9 mouse cellular contexts compared by ENCODE assay signal in genomic region chr2:119236682-119237209, GRCm38 (mm10). TPM values are rescaled to one million over a fixed set of nuclear protein-coding genes. Genes with fewer than 3 reads are reported as not detected.
DNase-seq lines count a peak whose midpoint lies in the region; ATAC-seq and TF ChIP-seq lines count a peak whose summit lies in the region.
"Had no signal": no experiment of that assay in that cellular context is flagged by ENCODE, and none has a peak within 500 bp of the region (broad histone marks: within the 10 kb centered on the region; RNA-seq: fewer than 3 reads in every experiment).

No protein-coding gene starts in this region.

- no peaks in the 10 kb centered on the region for H3K9me3 ChIP-seq in embryonic facial prominence, embryonic 10.5 days
- no peaks in the 10 kb centered on the region for H3K9me3 ChIP-seq in hindbrain, embryonic 16.5 days (ENCODE audit: control insufficient read depth, low read length)
- H3K9me3 ChIP-seq in midbrain, postnatal 0 days (ENCODE audit: low read length): no peaks in the 10 kb centered on the region

- H3K4me3 ChIP-seq in layer of hippocampus, adult 2 months: peak overlapping the region; percentile 49; the same call in 1 of the 2 replicates
- peak overlapping the region; percentile 61 for H3K4me3 ChIP-seq in embryonic facial prominence, embryonic 10.5 days
- peak overlapping the region; percentile 41 for H3K4me3 ChIP-seq in hindbrain, embryonic 16.5 days (ENCODE audit: low read length)
- H3K4me3 ChIP-seq in midbrain, postnatal 0 days (ENCODE audit: low read depth, low read length): peak overlapping the region; percentile 34

- peak overlapping the region; percentile 39; the same call in 1 of the 2 replicates for H3K9ac ChIP-seq in hindbrain, embryonic 16.5 days (ENCODE audit: low read depth, low read length)
- H3K9ac ChIP-seq in midbrain, postnatal 0 days (replicated peaks; ENCODE audit: low read length, poor library complexity, severe bottlenecking): no peak overlapping the region

- H3K27me3 ChIP-seq in embryonic facial prominence, embryonic 10.5 days (replicated peaks; ENCODE audit: low read depth, poor library complexity, severe bottlenecking): peaks cover 77% of the 10 kb centered on the region
- peaks cover 48% of the 10 kb centered on the region for H3K27me3 ChIP-seq in hindbrain, embryonic 16.5 days (replicated peaks; ENCODE audit: control insufficient read depth, insufficient read depth, low read length)
- H3K27me3 ChIP-seq in midbrain, postnatal 0 days (ENCODE audit: insufficient read depth, low read length): peaks cover 45% of the 10 kb centered on the region

- H3K36me3 ChIP-seq in embryonic facial prominence, embryonic 10.5 days (replicated peaks): no peaks in the 10 kb centered on the region
- no peaks in the 10 kb centered on the region for H3K36me3 ChIP-seq in hindbrain, embryonic 16.5 days (ENCODE audit: control insufficient read depth, insufficient read depth, low read length)
- H3K36me3 ChIP-seq in midbrain, postnatal 0 days (ENCODE audit: insufficient read depth, low read length): no peaks in the 10 kb centered on the region

- ATAC-seq in hindbrain, embryonic 16.5 days: no peak
- ATAC-seq in midbrain, postnatal 0 days (ENCODE audit: low FRiP score): no peak
- no peak for ATAC-seq in inflammation-experienced regulatory T-cells, adult 6 months

- H3K4me1 ChIP-seq in embryonic facial prominence, embryonic 10.5 days: peaks cover 15% of the 10 kb centered on the region
- peaks cover 10% of the 10 kb centered on the region for H3K4me1 ChIP-seq in hindbrain, embryonic 16.5 days (ENCODE audit: control insufficient read depth, insufficient read depth, low read depth, low read length)
- peaks cover 7% of the 10 kb centered on the region; the same call in 1 of the 2 replicates for H3K4me1 ChIP-seq in midbrain, postnatal 0 days (ENCODE audit: insufficient read depth, low read length)

- no peak for DNase-seq in layer of hippocampus, adult 2 months (ENCODE audit: low spot score in 2 of 2)
- DNase-seq in layer of hippocampus, postnatal 36 days: no peak
- no peak for DNase-seq in embryonic facial prominence, embryonic 10.5 days (ENCODE audit: low spot score)
- no peak for DNase-seq in midbrain, postnatal 0 days (ENCODE audit: low spot score)
- no peak for DNase-seq in right cerebral cortex, adult 2 months (ENCODE audit: low spot score in 2 of 2)
- no peak for DNase-seq in adrenal gland, postnatal 36 days

- 5% methylated on average over 25 of the region's 25 CpGs for WGBS in embryonic facial prominence, embryonic 10.5 days
- WGBS in hindbrain, embryonic 16.5 days: 6% methylated on average over 25 of the region's 25 CpGs
- 8% methylated on average over 25 of the region's 25 CpGs for WGBS in midbrain, postnatal 0 days

- no peak overlapping the region for H3K27ac ChIP-seq in layer of hippocampus, adult 2 months
- peak overlapping the region; percentile 78; the same call in 1 of the 2 replicates for H3K27ac ChIP-seq in embryonic facial prominence, embryonic 10.5 days (replicated peaks)
- no peak overlapping the region for H3K27ac ChIP-seq in hindbrain, embryonic 16.5 days (ENCODE audit: low read depth, low read length)
- H3K27ac ChIP-seq in midbrain, postnatal 0 days (ENCODE audit: low read depth, low read length): no peak overlapping the region

- peak overlapping the region; percentile 59 for H3K4me2 ChIP-seq in hindbrain, embryonic 16.5 days (ENCODE audit: low read length)
- H3K4me2 ChIP-seq in midbrain, postnatal 0 days (ENCODE audit: low read depth, low read length, poor library complexity, severe bottlenecking): peak overlapping the region; percentile 57

- TF ChIP-seq CTCF in layer of hippocampus, adult 2 months (conservative IDR thresholded peaks at IDR 0.05): no peak
- no peak for TF ChIP-seq CTCF in midbrain, postnatal 0 days (IDR thresholded peaks at IDR 0.05)

RNA-seq across cellular contexts. Expression of gene Spint1, which starts 0.4 kb away (rescaled TPM):
- total RNA-seq in layer of hippocampus, adult 2 months (2021): 1 to 10 TPM; 2.1 to 2.5 TPM
- 1 to 10 TPM; 1.7 to 2.4 TPM for total RNA-seq in layer of hippocampus, postnatal 36 days (2021)
- polyA plus RNA-seq in embryonic facial prominence, embryonic 10.5 days (2016; fragmentation: Nextera tagmentation; extraction: Ambion mirVana): 11.1 and 11.4 TPM in 2 replicates
- polyA plus RNA-seq in hindbrain, embryonic 16.5 days (2015; fragmentation: Nextera tagmentation; extraction: Ambion mirVana): 0.71 and 0.79 TPM in 2 replicates
- 1.3 and 1.9 TPM in 2 replicates for total RNA-seq in midbrain, postnatal 0 days (2014; rRNA removed)
- 0.93 and 1.1 TPM in 2 replicates for polyA plus RNA-seq in midbrain, postnatal 0 days (2015; fragmentation: Nextera tagmentation; extraction: Ambion mirVana)
- polyA plus RNA-seq in inflammation-experienced regulatory T-cells, adult 6 months (2017; shearing (Covaris generic)): under 1 TPM in 1 of 3 experiments, not detected in 2; 0.28 TPM
- total RNA-seq in adrenal gland, postnatal 36 days (2021): 1 to 10 TPM; 3.4 to 3.8 TPM

RNA-seq across cellular contexts. Expression of gene Ppp1r14d, which starts 7.0 kb away (rescaled TPM):
- total RNA-seq in layer of hippocampus, adult 2 months (2021): not detected
- total RNA-seq in layer of hippocampus, postnatal 36 days (2021): not detected
- 0.20 TPM in 2 replicates for polyA plus RNA-seq in embryonic facial prominence, embryonic 10.5 days (2016; fragmentation: Nextera tagmentation; extraction: Ambion mirVana)
- not detected in 2 replicates for polyA plus RNA-seq in hindbrain, embryonic 16.5 days (2015; fragmentation: Nextera tagmentation; extraction: Ambion mirVana)
- total RNA-seq in midbrain, postnatal 0 days (2014; rRNA removed): not detected in 2 replicates
- polyA plus RNA-seq in midbrain, postnatal 0 days (2015; fragmentation: Nextera tagmentation; extraction: Ambion mirVana): not detected in 2 replicates
- polyA plus RNA-seq in inflammation-experienced regulatory T-cells, adult 6 months (2017; shearing (Covaris generic)): not detected
- not detected for total RNA-seq in adrenal gland, postnatal 36 days (2021)
- total RNA-seq: granulocyte monocyte progenitor cell, adult 5-6 weeks had no signal

RNA-seq across cellular contexts. Expression of gene Dnajc17, which starts 28.2 kb away (rescaled TPM):
- 10 to 100 TPM; 16.5 to 17.6 TPM for total RNA-seq in layer of hippocampus, adult 2 months (2021)
- total RNA-seq in layer of hippocampus, postnatal 36 days (2021): 10 to 100 TPM; 17.4 to 17.6 TPM
- 25.2 and 25.4 TPM in 2 replicates for polyA plus RNA-seq in embryonic facial prominence, embryonic 10.5 days (2016; fragmentation: Nextera tagmentation; extraction: Ambion mirVana)
- 23.3 and 23.6 TPM in 2 replicates for polyA plus RNA-seq in hindbrain, embryonic 16.5 days (2015; fragmentation: Nextera tagmentation; extraction: Ambion mirVana)
- 22.1 and 24.5 TPM in 2 replicates for total RNA-seq in midbrain, postnatal 0 days (2014; rRNA removed)
- 24.5 and 25.9 TPM in 2 replicates for polyA plus RNA-seq in midbrain, postnatal 0 days (2015; fragmentation: Nextera tagmentation; extraction: Ambion mirVana)
- 10 to 100 TPM; 16.0 to 22.4 (median 17.1) TPM for polyA plus RNA-seq in inflammation-experienced regulatory T-cells, adult 6 months (2017; shearing (Covaris generic))
- total RNA-seq in adrenal gland, postnatal 36 days (2021): 10 to 100 TPM; 14.4 to 14.6 TPM

RNA-seq across cellular contexts. Expression of gene Zfyve19, which starts 28.3 kb away (rescaled TPM):
- 10 to 100 TPM; 34.1 to 36.2 TPM for total RNA-seq in layer of hippocampus, adult 2 months (2021)
- 10 to 100 TPM; 38.7 to 43.9 TPM for total RNA-seq in layer of hippocampus, postnatal 36 days (2021)
- 52.9 and 58.5 TPM in 2 replicates for polyA plus RNA-seq in embryonic facial prominence, embryonic 10.5 days (2016; fragmentation: Nextera tagmentation; extraction: Ambion mirVana)
- polyA plus RNA-seq in hindbrain, embryonic 16.5 days (2015; fragmentation: Nextera tagmentation; extraction: Ambion mirVana): 70.4 and 75.7 TPM in 2 replicates
- 30.5 and 44.0 TPM in 2 replicates for total RNA-seq in midbrain, postnatal 0 days (2014; rRNA removed)
- polyA plus RNA-seq in midbrain, postnatal 0 days (2015; fragmentation: Nextera tagmentation; extraction: Ambion mirVana): 52.0 and 57.3 TPM in 2 replicates
- 10 to 100 TPM; 50.7 to 65.5 (median 50.7) TPM for polyA plus RNA-seq in inflammation-experienced regulatory T-cells, adult 6 months (2017; shearing (Covaris generic))
- total RNA-seq in adrenal gland, postnatal 36 days (2021): 10 to 100 TPM; 30.2 to 30.5 TPM

RNA-seq across cellular contexts. Expression of gene Rhov, which starts 34.3 kb away (rescaled TPM):
- 1 to 10 TPM; 5.9 to 7.1 TPM for total RNA-seq in layer of hippocampus, adult 2 months (2021)
- 1 to 10 TPM; 6.4 to 6.9 TPM for total RNA-seq in layer of hippocampus, postnatal 36 days (2021)
- polyA plus RNA-seq in embryonic facial prominence, embryonic 10.5 days (2016; fragmentation: Nextera tagmentation; extraction: Ambion mirVana): 0.74 and 2.5 TPM in 2 replicates
- 48.2 and 56.9 TPM in 2 replicates for polyA plus RNA-seq in hindbrain, embryonic 16.5 days (2015; fragmentation: Nextera tagmentation; extraction: Ambion mirVana)
- total RNA-seq in midbrain, postnatal 0 days (2014; rRNA removed): 24.5 and 32.7 TPM in 2 replicates
- 37.7 and 43.7 TPM in 2 replicates for polyA plus RNA-seq in midbrain, postnatal 0 days (2015; fragmentation: Nextera tagmentation; extraction: Ambion mirVana)
- under 1 TPM in 1 of 3 experiments, not detected in 2; 0.57 TPM for polyA plus RNA-seq in inflammation-experienced regulatory T-cells, adult 6 months (2017; shearing (Covaris generic))
- under 1 TPM; 0.36 to 0.60 TPM for total RNA-seq in adrenal gland, postnatal 36 days (2021)
